Mouse (Mus musculus) midbrain, embryonic 15.5 days (tissue): ENCODE data around the gene Rdh9. TPM values are rescaled to one million over a fixed set of nuclear protein-coding genes. Genes with fewer than 3 reads are reported as not detected.
"Not testable (repeated sequence)": the region's sequence is repeated elsewhere in the genome, so short reads cannot be mapped to it uniquely, and the experiment has no call there.

Experiments
- ATAC-seq: fragments of 200-750 bp; cut with Nextera tagmentation; replicated peaks from 2 replicates; pipeline ENCODE4 v1.8.0; 2017; ENCODE audit warnings: moderate TSS enrichment
- H3K27ac ChIP-seq: fragments of 300-500 bp; sonication (generic); 2 replicates; pipeline ENCODE4 v1.5.1; 2015; ENCODE audit warnings: mild to moderate bottlenecking, inconsistent platforms
- H3K27me3 ChIP-seq: fragments of 300-500 bp; sonication (generic); replicated peaks from 2 replicates; pipeline ENCODE4 v1.6.1; 2015; ENCODE audit warnings: inconsistent platforms
- H3K36me3 ChIP-seq: fragments of 300-500 bp; sonication (generic); replicated peaks from 2 replicates; pipeline ENCODE4 v1.6.1; 2015; ENCODE audit warnings: inconsistent platforms
- H3K4me1 ChIP-seq: fragments of 300-500 bp; sonication (generic); 2 replicates; pipeline ENCODE4 v1.6.1; 2015; ENCODE audit warnings: inconsistent platforms
- H3K4me2 ChIP-seq: fragments of 300-500 bp; sonication (generic); 2 replicates; pipeline ENCODE4 v1.6.1; 2015; ENCODE audit warnings: inconsistent platforms, mild to moderate bottlenecking, moderate library complexity
- H3K4me3 ChIP-seq: fragments of 300-500 bp; sonication (generic); 2 replicates; pipeline ENCODE4 v1.5.1; 2015; ENCODE audit warnings: mild to moderate bottlenecking, inconsistent platforms
- H3K9ac ChIP-seq: fragments of 300-500 bp; sonication (generic); 2 replicates; pipeline ENCODE4 v1.6.1; 2015; ENCODE audit warnings: mild to moderate bottlenecking, inconsistent platforms
- H3K9me3 ChIP-seq: fragments of 300-500 bp; sonication (generic); 2 replicates; pipeline ENCODE4 v1.6.1; 2016; ENCODE audit warnings: inconsistent platforms
- WGBS: fragments of 180-500 bp; shearing (Covaris S2); methylation state at CpG from one replicate; pipeline ENCODE4 v1.1.7; 2015; ENCODE audit warnings: mixed read lengths; 5-methylcytosine and 5-hydroxymethylcytosine counted together
- polyA plus RNA-seq: library from polyadenylated mRNA; unstranded; fragments of >200 nt; fragmentation: Nextera tagmentation; extraction: Ambion mirVana; gene quantifications from 2 replicates; pipeline ENCODE4 v1.2.1, GENCODE M21; 2015

The Rdh9 gene
- polyA plus RNA-seq, 1 experiment from 2014 or later, result 0.12 TPM

DNA sequence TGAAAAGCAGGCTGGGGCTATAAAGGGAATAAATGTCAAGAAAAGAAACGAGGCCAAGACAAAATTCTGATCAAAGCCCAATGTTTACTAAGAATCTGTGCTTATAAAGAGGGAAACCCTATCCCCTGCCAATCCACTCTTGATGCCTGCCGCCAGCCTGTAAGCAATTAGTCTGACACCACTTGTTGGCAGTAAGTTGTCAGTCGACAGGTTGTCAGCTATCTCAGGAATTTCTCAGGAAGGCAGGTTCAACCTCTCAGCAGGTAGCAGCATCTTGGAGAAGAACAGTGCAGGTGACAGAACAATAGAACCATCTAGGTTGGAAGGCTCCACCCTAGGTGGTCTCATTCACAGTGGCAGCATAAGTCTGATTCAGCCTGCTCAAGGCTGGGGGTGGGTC is 52.9 kb downstream of the Rdh9 start:
- WGBS, result 79% methylated on average over 3 of the region's 3 CpGs
- Histone ChIP-seq H3K27me3 (no peaks in the 10 kb centered on the region), H3K9ac (no peak overlapping the region), H3K9me3 (no peaks in the 10 kb centered on the region), H3K4me1 (no peaks in the 10 kb centered on the region), H3K36me3 (no peaks in the 10 kb centered on the region), H3K4me2 (no peak overlapping the region), H3K27ac (no peak overlapping the region), H3K4me3 (no peak overlapping the region)
- ATAC-seq, result no peak

DNA sequence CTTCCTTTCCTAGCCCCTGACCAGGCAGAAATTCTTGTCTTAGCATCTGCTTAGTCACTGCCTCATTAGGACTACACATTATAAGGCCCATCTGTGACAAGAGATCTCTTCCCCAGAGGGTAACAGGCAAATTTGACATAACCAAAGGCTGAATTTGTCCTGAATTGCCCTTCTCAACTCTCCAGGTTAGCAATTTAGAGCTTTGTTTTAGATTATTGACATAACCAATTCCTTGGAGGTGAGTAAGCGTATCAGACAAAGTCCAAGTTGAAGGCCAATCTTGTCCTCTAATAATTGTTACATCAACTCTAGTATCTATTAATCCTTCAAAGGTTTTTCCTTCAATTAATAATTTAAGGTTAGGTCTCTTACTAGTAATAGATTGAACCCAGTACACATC is 58.0 kb downstream of the Rdh9 start:
- WGBS, result 98% methylated on average over 1 of the region's 1 CpGs
- H3K9me3 ChIP-seq, H3K9ac ChIP-seq, H3K27me3 ChIP-seq, H3K27ac ChIP-seq, H3K4me2 ChIP-seq, ATAC-seq, H3K36me3 ChIP-seq, H3K4me1 ChIP-seq, H3K4me3 ChIP-seq: not testable (repeated sequence)

DNA sequence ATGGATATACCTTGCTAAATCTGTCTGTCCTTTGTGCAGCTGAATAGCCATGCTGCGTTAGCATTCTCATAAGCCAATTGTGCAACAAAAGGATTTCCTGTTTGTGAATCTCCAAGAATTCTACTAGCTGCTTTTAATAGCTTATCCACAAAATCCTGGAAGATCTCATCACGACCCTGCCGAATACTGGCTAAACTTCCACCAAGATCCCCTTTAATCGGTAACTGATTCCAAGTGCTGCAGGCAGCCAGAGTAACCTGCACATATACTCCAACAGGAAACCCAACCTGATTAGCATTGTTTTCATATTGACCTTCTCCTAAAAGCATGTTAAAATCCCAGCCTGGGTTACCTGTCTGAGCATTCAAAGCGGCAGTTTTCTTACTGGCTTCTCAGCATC is 59.1 kb downstream of the Rdh9 start:
- H3K4me1 ChIP-seq, result no peaks in the 10 kb centered on the region
- H3K27me3 ChIP-seq, result no peaks in the 10 kb centered on the region
- no peak overlapping the region for H3K4me2 ChIP-seq
- no peaks in the 10 kb centered on the region for H3K36me3 ChIP-seq
- no peak overlapping the region for H3K4me3 ChIP-seq
- no peaks in the 10 kb centered on the region for H3K9me3 ChIP-seq
- H3K9ac ChIP-seq, result no peak overlapping the region
- no peak overlapping the region for H3K27ac ChIP-seq
- ATAC-seq, result no peak
- 75% methylated on average over 5 of the region's 5 CpGs for WGBS

DNA sequence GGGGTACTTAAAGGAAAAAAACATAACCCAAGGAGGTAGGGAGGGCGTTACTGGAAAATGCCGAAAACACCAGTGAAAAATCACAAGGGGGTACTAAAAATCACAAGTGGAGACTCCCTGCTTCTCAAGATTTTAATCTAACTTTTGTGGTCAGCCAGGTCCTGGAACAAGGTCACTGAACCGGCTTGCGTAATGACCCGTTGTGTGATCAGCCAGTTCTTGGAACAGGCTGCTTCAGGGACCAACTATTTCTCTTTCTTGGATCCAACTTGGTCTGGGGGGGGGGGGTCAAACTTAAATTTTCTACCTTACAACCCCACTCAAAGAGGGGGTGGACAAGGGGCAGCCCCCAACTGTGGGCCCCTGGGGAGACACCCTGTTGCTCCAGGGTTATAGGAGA is 61.6 kb downstream of the Rdh9 start:
- not testable (repeated sequence) for H3K36me3 ChIP-seq, H3K4me3 ChIP-seq, H3K4me1 ChIP-seq, H3K9ac ChIP-seq, H3K4me2 ChIP-seq, H3K9me3 ChIP-seq, ATAC-seq, H3K27me3 ChIP-seq, H3K27ac ChIP-seq
- WGBS, result 92% methylated on average over 5 of the region's 5 CpGs

DNA sequence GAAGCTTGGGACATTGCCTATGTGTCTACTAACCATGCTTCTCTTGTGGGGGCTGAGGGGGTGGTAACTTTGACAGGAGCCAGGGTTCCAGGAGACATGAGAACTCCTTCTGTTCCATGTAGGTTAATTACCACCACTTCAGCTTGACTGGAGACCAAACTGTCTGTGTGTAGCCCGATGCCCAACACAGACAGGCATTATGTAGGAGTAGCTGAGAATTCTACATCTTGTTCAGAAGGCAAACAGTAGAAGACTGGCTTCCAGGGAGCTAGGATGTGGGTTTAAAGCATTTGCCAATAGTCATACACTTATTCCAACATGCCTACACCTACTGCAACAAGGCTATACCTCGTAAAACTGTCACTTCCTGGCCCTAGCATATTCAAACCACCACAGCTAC is 62.4 kb downstream of the Rdh9 start:
- no peak for ATAC-seq
- H3K9ac ChIP-seq, result no peak overlapping the region
- H3K4me3 ChIP-seq, result no peak overlapping the region
- H3K27me3 ChIP-seq, result no peaks in the 10 kb centered on the region
- no peaks in the 10 kb centered on the region for H3K9me3 ChIP-seq
- H3K4me2 ChIP-seq, result no peak overlapping the region
- H3K36me3 ChIP-seq, result no peaks in the 10 kb centered on the region
- H3K27ac ChIP-seq, result no peak overlapping the region
- H3K4me1 ChIP-seq, result no peaks in the 10 kb centered on the region
- WGBS, result 81% methylated on average over 2 of the region's 2 CpGs

DNA sequence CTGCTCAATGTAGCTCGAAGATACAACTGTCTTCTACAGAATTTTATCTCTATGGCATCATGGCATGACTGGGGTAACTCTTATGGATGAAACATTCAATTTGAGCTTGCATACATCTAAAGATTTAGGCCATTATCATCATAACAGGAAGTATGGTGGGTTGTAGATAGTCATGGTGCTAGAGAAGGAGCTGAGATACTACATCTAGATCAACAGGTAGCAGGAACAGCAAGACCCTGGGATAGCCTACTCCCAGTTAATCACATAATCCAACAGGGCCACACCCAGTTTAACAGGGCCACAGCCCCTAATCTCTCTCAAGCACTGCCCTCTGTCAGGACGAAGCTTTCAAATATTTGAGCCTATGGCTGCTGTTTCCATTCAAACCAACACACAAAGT is 64.6 kb downstream of the Rdh9 start:
- no peaks in the 10 kb centered on the region for H3K9me3 ChIP-seq
- no peak overlapping the region for H3K9ac ChIP-seq
- no peaks in the 10 kb centered on the region for H3K36me3 ChIP-seq
- no peak overlapping the region for H3K27ac ChIP-seq
- no peaks in the 10 kb centered on the region for H3K27me3 ChIP-seq
- no peaks in the 10 kb centered on the region for H3K4me1 ChIP-seq
- no peak overlapping the region for H3K4me2 ChIP-seq
- H3K4me3 ChIP-seq, result no peak overlapping the region
- no peak for ATAC-seq
- 70% methylated on average over 2 of the region's 2 CpGs for WGBS

Other genes starting within 250 kb of the Rdh9 start
- 93.7 and 114 TPM in 2 replicates for gene Nxph4, start 241.8 kb upstream of the Rdh9 start, polyA plus RNA-seq
- gene Lrp1, start 155.2 kb upstream of the Rdh9 start, polyA plus RNA-seq, result 117 and 119 TPM in 2 replicates
- 5.8 and 5.9 TPM in 2 replicates for gene Stat6, start 133.4 kb upstream of the Rdh9 start, polyA plus RNA-seq
- 3.3 and 3.7 TPM in 2 replicates for gene Nemp1, start 109.5 kb upstream of the Rdh9 start, polyA plus RNA-seq
- 1.9 and 2.6 TPM in 2 replicates for gene Nab2, start 107.8 kb upstream of the Rdh9 start, polyA plus RNA-seq
- gene Myo1a, start 71.2 kb upstream of the Rdh9 start, polyA plus RNA-seq, result 0.25 and 0.46 TPM in 2 replicates
- gene Tac2, start 51.9 kb upstream of the Rdh9 start, polyA plus RNA-seq, result 0.36 TPM in 1 of 2 replicates, not detected in the other
- 4.0 and 4.2 TPM in 2 replicates for gene Zbtb39, start 36.8 kb upstream of the Rdh9 start, polyA plus RNA-seq
- gene Gpr182, start 24.7 kb upstream of the Rdh9 start, polyA plus RNA-seq, result 1.2 and 1.8 TPM in 2 replicates
- not detected in 2 replicates for gene Rdh1, start 16.7 kb upstream of the Rdh9 start, polyA plus RNA-seq
- not detected in 2 replicates for gene Rdh16f1, start 16.6 kb upstream of the Rdh9 start, polyA plus RNA-seq
- gene Rdh16, start 24.8 kb downstream of the Rdh9 start, polyA plus RNA-seq, result not detected in 2 replicates
- gene Rdh19, start 73.5 kb downstream of the Rdh9 start, polyA plus RNA-seq, result not detected in 2 replicates
- gene Rdh16f2, start 90.1 kb downstream of the Rdh9 start, polyA plus RNA-seq, result not detected in 2 replicates
- gene Rdh7, start 112.4 kb downstream of the Rdh9 start, polyA plus RNA-seq, result not detected in 2 replicates
- not detected in 2 replicates for gene Sdr9c7, start 122.1 kb downstream of the Rdh9 start, polyA plus RNA-seq
- gene Hsd17b6, start 231.2 kb downstream of the Rdh9 start, polyA plus RNA-seq, result not detected in 2 replicates
- gene Prim1, start 238.8 kb downstream of the Rdh9 start, polyA plus RNA-seq, result 37.2 and 41.8 TPM in 2 replicates